Mouse (Mus musculus) stomach, embryonic 15.5 days (tissue): ENCODE measurements around the gene Skp1a. TPM values are rescaled to one million over a fixed set of nuclear protein-coding genes. Genes with fewer than 3 reads are reported as not detected.

ENCODE experiments used
- ATAC-seq: fragments of 200-750 bp; cut with Nextera tagmentation; 2 replicates; pipeline ENCODE4 v1.8.0; 2017; ENCODE audit warnings: low read depth, moderate number of reproducible peaks, moderate TSS enrichment; ENCODE audit not compliant: insufficient read depth, low FRiP score
- H3K27ac ChIP-seq: fragments of 300-500 bp; sonication (generic); 2 replicates; pipeline ENCODE4 v1.5.1; 2015; ENCODE audit warnings: mild to moderate bottlenecking, inconsistent platforms
- H3K27me3 ChIP-seq: fragments of 300-500 bp; sonication (generic); replicated peaks from 2 replicates; pipeline ENCODE4 v1.6.1; 2015; ENCODE audit warnings: inconsistent platforms
- H3K36me3 ChIP-seq: fragments of 300-500 bp; sonication (generic); 2 replicates; pipeline ENCODE4 v1.6.1; 2015; ENCODE audit warnings: inconsistent platforms
- H3K4me1 ChIP-seq: fragments of 300-500 bp; sonication (generic); 2 replicates; pipeline ENCODE4 v1.6.1; 2015; ENCODE audit warnings: inconsistent platforms
- H3K4me2 ChIP-seq: fragments of 300-500 bp; sonication (generic); 2 replicates; pipeline ENCODE4 v1.6.1; 2015; ENCODE audit warnings: mild to moderate bottlenecking, inconsistent platforms
- H3K4me3 ChIP-seq: fragments of 300-500 bp; sonication (generic); replicated peaks from 2 replicates; pipeline ENCODE4 v1.5.1; 2015; ENCODE audit warnings: inconsistent platforms
- H3K9ac ChIP-seq: fragments of 300-500 bp; sonication (generic); 2 replicates; pipeline ENCODE4 v1.6.1; 2015; ENCODE audit warnings: inconsistent platforms
- H3K9me3 ChIP-seq: fragments of 300-500 bp; sonication (generic); 2 replicates; pipeline ENCODE4 v1.6.1; 2016; ENCODE audit warnings: inconsistent platforms
- WGBS: fragments of 180-500 bp; shearing (Covaris S2); methylation state at CpG from one replicate; pipeline ENCODE4 v1.1.7; 2015; 5-methylcytosine and 5-hydroxymethylcytosine counted together
- polyA plus RNA-seq: library from polyadenylated mRNA; unstranded; fragments of >200 nt; fragmentation: Nextera tagmentation; extraction: Ambion mirVana; gene quantifications from 2 replicates; pipeline ENCODE4 v1.2.1, GENCODE M21; 2015

Skp1a gene
- polyA plus RNA-seq, 1 experiment from 2014 or later: 657 TPM

DNA sequence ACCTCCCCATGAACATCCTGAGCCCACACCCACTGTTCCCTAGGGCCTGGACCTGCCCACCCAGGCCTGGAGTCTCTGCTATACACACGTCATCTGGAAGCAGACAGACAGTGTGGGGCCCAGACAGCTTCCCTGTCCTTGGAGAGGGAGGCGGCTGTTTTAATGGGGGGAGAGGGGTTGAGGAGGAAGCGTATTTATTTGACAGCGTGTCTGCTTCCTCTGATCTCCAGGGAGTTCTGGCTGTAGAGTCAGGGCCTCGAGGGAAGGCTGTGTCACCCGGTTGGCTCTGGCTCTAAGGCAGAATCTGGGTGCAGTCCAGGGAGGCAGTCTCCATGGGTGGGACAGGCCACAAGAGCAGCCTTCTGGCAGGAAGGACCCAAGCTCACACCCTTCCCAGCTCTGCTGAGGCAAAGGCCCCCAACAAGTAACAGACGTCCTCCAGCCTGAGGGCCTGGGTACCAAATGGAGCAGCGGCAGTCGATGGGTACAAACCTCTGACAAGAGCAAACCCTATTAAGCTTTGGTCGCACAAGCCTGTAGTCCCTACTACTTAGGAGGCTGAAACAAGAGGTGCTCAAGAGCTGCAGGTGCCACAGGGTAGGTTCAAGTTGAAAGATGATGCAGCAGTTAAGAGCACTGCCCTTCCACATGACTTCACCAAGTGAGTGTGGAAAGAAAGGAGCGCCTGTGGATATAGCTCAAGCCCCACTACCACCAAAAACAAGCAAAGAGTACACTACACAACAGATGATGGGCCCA lies 41.6 kb downstream of the Skp1a start:
- Histone ChIP-seq H3K4me1 (peaks cover 6% of the 10 kb centered on the region), H3K9me3 (no peaks in the 10 kb centered on the region), H3K4me2 (no peak overlapping the region), H3K27ac (no peak overlapping the region), H3K4me3 (no peak overlapping the region), H3K36me3 (no peaks in the 10 kb centered on the region), H3K9ac (no peak overlapping the region), H3K27me3 (no peaks in the 10 kb centered on the region)
- ATAC-seq: no peak
- 59% methylated on average over 11 of the region's 11 CpGs for WGBS

- H3K9me3 ChIP-seq: no peaks in the 10 kb centered on the region
- no peaks in the 10 kb centered on the region for H3K27me3 ChIP-seq
- WGBS: 69% methylated on average over 4 of the region's 4 CpGs
- H3K4me3 ChIP-seq: no peak overlapping the region
- no peak overlapping the region for H3K9ac ChIP-seq
- H3K27ac ChIP-seq: no peak overlapping the region
- H3K36me3 ChIP-seq: no peaks in the 10 kb centered on the region
- no peak for ATAC-seq
- 0 out of 2 replicates have a peak, but pooled peaks cover 3% of the 10 kb centered on the region for H3K4me1 ChIP-seq
- no peak overlapping the region for H3K4me2 ChIP-seq
These were observed 42.1 kb downstream of the Skp1a start for GRCm38 (mm10) chr11:52273942-52274330.

DNA sequence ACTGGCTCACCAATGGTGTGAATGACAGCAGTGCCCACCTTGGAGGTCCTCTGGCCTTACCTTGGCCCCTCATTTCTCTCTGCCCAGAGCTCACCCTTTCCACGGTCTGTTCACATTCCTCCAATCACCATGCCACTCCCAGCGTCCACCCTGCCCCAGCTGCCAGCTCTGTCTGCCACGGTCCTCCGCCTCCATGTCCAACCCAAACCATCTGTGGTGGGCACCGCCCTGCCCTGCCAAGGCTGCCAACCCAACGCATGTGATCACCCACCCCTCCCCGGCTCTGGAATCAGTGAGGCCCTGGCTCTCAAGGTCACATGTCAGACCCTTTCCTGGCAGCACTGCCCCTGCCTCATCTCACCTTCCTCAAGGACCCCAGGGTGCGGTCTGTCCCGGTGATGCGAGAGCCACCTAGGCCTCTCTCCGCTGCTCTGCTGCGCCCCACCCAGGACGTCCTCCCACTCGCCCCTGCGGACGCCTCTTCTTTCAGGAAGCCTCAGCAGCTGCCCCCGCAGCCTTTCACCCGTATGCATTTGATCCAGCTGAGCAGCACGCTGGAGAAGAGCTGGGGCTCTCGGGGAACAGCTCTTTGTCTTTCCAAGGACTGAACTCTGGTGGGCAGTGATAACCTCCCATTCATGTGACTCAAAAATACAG lies 42.8 kb downstream of the Skp1a start:
- 0 out of 2 replicates have a peak, but pooled peaks cover 3% of the 10 kb centered on the region for H3K4me1 ChIP-seq
- no peak for ATAC-seq
- H3K27ac ChIP-seq: no peak overlapping the region
- no peaks in the 10 kb centered on the region for H3K9me3 ChIP-seq
- no peak overlapping the region for H3K4me3 ChIP-seq
- H3K4me2 ChIP-seq: no peak overlapping the region
- no peaks in the 10 kb centered on the region for H3K27me3 ChIP-seq
- H3K9ac ChIP-seq: no peak overlapping the region
- H3K36me3 ChIP-seq: no peaks in the 10 kb centered on the region
- 84% methylated on average over 20 of the region's 20 CpGs for WGBS

DNA sequence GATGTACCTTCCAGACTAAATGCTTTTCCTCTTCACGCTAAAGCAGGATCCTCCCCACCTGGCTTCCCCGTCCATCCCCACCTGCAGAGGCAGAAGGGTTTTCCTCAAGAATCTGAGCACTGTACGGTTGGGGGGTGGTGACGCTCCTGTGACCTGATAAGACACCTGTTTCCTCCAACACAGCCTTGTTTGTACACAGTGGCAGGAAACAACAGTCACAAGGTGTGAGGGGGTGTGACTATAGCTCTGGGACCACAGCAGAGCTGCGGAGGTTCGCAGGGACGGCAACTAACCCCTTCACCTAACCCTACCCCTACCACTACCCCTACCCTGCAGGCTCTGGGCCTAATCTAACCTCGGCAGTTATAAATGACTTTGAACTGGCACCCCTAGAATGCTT lies 43.6 kb downstream of the Skp1a start:
- no peaks in the 10 kb centered on the region for H3K9me3 ChIP-seq
- ATAC-seq: no peak
- no peaks in the 10 kb centered on the region for H3K36me3 ChIP-seq
- H3K4me3 ChIP-seq: no peak overlapping the region
- no peak overlapping the region for H3K9ac ChIP-seq
- H3K4me2 ChIP-seq: no peak overlapping the region
- WGBS: 75% methylated on average over 8 of the region's 8 CpGs
- no peak overlapping the region for H3K27ac ChIP-seq
- no peaks in the 10 kb centered on the region for H3K27me3 ChIP-seq
- H3K4me1 ChIP-seq: 0 out of 2 replicates have a peak, but pooled peaks cover 3% of the 10 kb centered on the region

DNA sequence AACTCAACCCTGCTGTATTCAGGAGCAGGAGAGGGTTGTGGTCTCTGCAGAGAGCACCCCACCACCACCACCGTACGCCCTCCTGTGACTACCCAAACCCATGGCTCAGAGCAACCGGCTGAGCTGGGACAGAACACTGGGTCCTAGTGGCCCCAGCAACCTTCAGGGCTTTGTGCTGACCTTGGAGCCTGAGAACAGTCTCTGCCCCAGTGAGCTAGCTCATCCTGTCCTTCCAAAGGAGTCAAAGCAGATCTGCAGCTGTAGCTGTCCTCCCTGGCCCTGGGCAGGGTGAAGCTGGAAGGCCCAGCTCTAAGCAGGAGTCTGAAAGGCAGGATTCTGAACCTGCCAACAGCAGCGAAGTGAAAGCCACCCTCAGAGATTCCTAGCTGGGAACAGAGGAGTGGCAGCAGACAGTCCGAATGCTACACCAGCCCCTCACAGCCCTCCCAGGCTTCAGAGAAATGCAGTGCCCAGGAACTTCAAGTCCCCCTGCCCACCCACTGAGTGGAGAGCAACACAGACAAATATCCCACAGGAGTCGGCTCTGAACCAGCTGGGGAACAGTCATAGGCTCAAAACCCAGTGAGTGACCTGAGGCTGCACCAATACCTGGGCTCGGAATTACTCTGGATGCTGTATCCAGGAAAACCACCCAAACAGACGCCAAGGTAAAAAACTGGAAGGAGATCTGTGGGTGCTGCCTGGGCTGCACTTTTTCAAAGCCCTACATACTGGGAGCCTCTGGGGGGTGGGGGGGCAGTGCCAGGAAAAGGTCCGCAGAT lies 44.2 kb downstream of the Skp1a start:
- H3K4me1 ChIP-seq: 0 out of 2 replicates have a peak, but pooled peaks cover 3% of the 10 kb centered on the region
- H3K9ac ChIP-seq: no peak overlapping the region
- ATAC-seq: no peak
- H3K27ac ChIP-seq: no peak overlapping the region
- no peaks in the 10 kb centered on the region for H3K9me3 ChIP-seq
- 79% methylated on average over 9 of the region's 9 CpGs for WGBS
- H3K4me3 ChIP-seq: no peak overlapping the region
- no peak overlapping the region for H3K4me2 ChIP-seq
- no peaks in the 10 kb centered on the region for H3K36me3 ChIP-seq
- no peaks in the 10 kb centered on the region for H3K27me3 ChIP-seq

DNA sequence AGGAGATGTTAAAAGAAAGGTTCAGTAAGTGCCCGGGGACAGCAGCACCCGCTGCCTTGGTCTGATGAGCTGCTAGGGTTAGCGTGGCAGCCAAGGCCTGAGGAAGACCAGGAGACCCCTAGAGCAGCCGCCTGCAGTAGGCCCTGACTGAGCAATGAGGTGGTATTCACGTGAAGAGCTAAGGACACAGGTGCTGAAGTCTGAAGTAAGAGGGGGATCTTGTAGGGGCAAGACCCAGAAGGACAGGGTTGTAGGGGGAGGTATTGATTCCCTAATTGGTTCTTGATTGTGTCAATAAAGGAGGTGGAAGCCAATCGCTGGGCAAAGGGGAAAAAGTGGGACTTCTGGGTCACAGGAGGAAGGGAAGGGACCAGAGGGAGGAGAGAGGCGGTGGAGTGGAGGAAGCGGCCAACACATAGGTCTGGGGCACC lies 45.2 kb downstream of the Skp1a start:
- H3K4me2 ChIP-seq: no peak overlapping the region
- H3K9me3 ChIP-seq: no peaks in the 10 kb centered on the region
- no peaks in the 10 kb centered on the region for H3K36me3 ChIP-seq
- H3K27me3 ChIP-seq: no peaks in the 10 kb centered on the region
- no peak overlapping the region for H3K27ac ChIP-seq
- ATAC-seq: no peak
- 0 out of 2 replicates have a peak, but pooled peaks cover 5% of the 10 kb centered on the region for H3K4me1 ChIP-seq
- H3K4me3 ChIP-seq: no peak overlapping the region
- 88% methylated on average over 8 of the region's 8 CpGs for WGBS
- no peak overlapping the region for H3K9ac ChIP-seq

- H3K27ac ChIP-seq: no peak overlapping the region
- no peak for ATAC-seq
- H3K4me1 ChIP-seq: peaks cover 11% of the 10 kb centered on the region; the same call in 1 of the 2 replicates
- H3K27me3 ChIP-seq: no peaks in the 10 kb centered on the region
- no peak overlapping the region for H3K4me2 ChIP-seq
- no peaks in the 10 kb centered on the region for H3K36me3 ChIP-seq
- WGBS: 92% methylated on average over 6 of the region's 6 CpGs
- H3K4me3 ChIP-seq: no peak overlapping the region
- no peak overlapping the region for H3K9ac ChIP-seq
- H3K9me3 ChIP-seq: no peaks in the 10 kb centered on the region
These were observed 45.8 kb downstream of the Skp1a start for GRCm38 (mm10) chr11:52277433-52278150.

DNA sequence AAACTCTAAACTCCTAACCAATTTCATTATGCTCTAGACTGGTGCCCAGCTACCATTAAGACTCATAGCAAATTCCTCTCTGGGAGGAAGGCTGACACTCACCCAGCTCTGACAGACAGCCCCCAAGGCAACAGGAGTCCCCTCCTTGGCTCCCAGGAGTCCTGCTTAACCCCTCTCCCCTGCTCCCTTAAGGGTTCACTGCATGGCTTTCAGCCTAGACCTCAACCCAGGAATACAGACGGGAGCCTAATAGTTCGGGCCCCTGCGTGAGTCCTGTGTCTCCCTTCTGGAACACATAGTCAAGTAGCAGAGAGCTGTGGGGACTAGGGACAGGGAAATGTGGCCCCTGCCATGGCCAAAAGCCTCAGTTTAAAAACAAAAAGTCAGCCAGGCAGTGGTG lies 46.4 kb downstream of the Skp1a start:
- 90% methylated on average over 3 of the region's 3 CpGs for WGBS
- no peak for ATAC-seq

DNA sequence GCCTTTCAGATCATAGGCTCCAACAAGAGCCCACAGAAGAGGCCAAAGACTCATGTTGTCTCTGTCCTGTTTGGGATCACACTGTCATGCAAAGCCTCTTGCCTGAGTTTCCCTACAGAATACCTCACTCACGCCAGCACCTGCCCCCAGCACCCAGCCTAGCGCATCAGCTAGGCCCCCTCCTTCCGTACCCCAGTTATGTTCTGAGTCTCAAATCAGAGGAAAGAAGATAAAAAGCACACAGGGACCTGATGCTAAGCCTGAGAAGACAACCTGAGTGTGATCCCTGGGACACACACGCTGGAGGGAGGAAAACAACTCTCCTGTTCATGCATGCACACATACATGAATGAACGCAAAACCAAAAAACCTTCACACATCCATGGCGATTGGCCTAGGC lies 47.2 kb downstream of the Skp1a start:
- H3K9ac ChIP-seq: no peak overlapping the region
- no peaks in the 10 kb centered on the region for H3K9me3 ChIP-seq
- peaks cover 18% of the 10 kb centered on the region for H3K4me1 ChIP-seq
- no peaks in the 10 kb centered on the region for H3K27me3 ChIP-seq
- H3K27ac ChIP-seq: no peak overlapping the region
- no peak for ATAC-seq
- H3K36me3 ChIP-seq: no peaks in the 10 kb centered on the region
- 91% methylated on average over 6 of the region's 6 CpGs for WGBS
- H3K4me3 ChIP-seq: no peak overlapping the region
- no peak overlapping the region for H3K4me2 ChIP-seq

More for the DNA sequence above, 46.4 kb downstream of the Skp1a start:
- no peak overlapping the region for H3K4me3 ChIP-seq
- H3K9ac ChIP-seq: no peak overlapping the region
- H3K36me3 ChIP-seq: no peaks in the 10 kb centered on the region
- H3K27me3 ChIP-seq: no peaks in the 10 kb centered on the region
- H3K9me3 ChIP-seq: no peaks in the 10 kb centered on the region
- H3K27ac ChIP-seq: no peak overlapping the region
- H3K4me1 ChIP-seq: peaks cover 11% of the 10 kb centered on the region; the same call in 1 of the 2 replicates
- no peak overlapping the region for H3K4me2 ChIP-seq

- ATAC-seq: no peak
- Histone ChIP-seq H3K27ac (no peak overlapping the region), H3K4me1 (peaks cover 25% of the 10 kb centered on the region), H3K4me3 (no peak overlapping the region), H3K4me2 (no peak overlapping the region), H3K27me3 (no peaks in the 10 kb centered on the region), H3K36me3 (no peaks in the 10 kb centered on the region), H3K9ac (no peak overlapping the region), H3K9me3 (no peaks in the 10 kb centered on the region)
- 93% methylated on average over 8 of the region's 8 CpGs for WGBS
These were observed 47.9 kb downstream of the Skp1a start for GRCm38 (mm10) chr11:52279611-52280145.
